Mouse (Mus musculus): Measurements from ENCODE around the gene Atp5s. TPM values are rescaled to one million over a fixed set of nuclear protein-coding genes. Genes with fewer than 3 reads are reported as not detected.
A peak's percentile ranks its signal among the peaks of the same experiment; 100 is the strongest.

The Atp5s gene
- polyA plus RNA-seq, 1 experiment, result 3.3 TPM

DNA sequence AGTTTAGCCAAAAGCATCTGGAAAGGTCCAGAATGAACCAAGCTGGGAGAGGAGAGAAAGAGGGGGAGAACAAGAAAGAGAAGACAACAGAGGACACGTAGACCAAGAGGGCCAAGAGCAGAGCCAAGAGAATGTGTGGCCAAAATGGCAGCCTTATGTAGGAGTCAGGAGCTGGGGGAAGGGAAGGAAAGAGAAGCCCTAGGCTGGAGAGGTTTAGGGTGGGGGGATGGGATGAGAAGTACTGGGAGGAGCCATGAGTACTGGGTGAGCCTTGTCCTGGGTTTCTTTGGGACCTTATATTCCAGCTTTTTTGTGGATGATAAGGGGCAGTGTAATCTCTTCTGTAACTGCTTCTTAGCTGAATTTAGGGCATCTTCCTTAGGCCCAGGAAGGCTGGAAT lies 4.5 kb downstream of the Atp5s start:
- Histone ChIP-seq H3K4me3 (replicated peaks) (no peak overlapping the region), H3K9me3 (no peaks in the 10 kb centered on the region), H3K4me1 (peaks cover 22% of the 10 kb centered on the region), H3K36me3 (replicated peaks; ENCODE audit: low read length) (peaks cover 10% of the 10 kb centered on the region), H3K27me3 (replicated peaks) (no peaks in the 10 kb centered on the region)
- TF ChIP-seq FLI1 (IDR thresholded peaks at IDR 0.05; ENCODE audit: low read length) (no peak), GATA1 (IDR thresholded peaks at IDR 0.05; ENCODE audit: borderline replicate concordance, low read length) (no peak)

DNA sequence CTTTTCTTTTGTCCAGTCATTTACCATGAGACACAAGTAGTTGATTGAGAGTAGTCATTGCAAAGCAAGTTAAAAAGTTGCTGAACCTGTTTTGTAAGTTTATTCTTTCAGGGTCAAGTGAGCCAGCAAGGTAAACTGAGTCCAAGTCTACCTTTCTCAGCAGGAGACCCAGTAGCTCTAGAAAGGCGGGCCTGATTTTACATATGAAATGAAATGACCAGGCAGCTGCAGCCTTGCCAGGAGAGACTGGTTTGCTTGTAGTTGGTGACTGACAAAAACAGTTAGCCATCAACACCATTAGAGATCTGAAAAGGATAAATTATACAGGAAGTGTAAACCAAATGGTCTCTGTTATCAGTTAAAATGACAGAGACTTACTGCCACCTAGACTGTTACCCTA lies 5.6 kb downstream of the Atp5s start:
- no peak for TF ChIP-seq GATA1 (IDR thresholded peaks at IDR 0.05; ENCODE audit: borderline replicate concordance, low read length)
- no peak for TF ChIP-seq FLI1 (IDR thresholded peaks at IDR 0.05; ENCODE audit: low read length)
- Histone ChIP-seq H3K27me3 (replicated peaks) (no peaks in the 10 kb centered on the region), H3K9me3 (no peaks in the 10 kb centered on the region), H3K4me3 (replicated peaks) (no peak overlapping the region), H3K36me3 (replicated peaks; ENCODE audit: low read length) (peaks cover 10% of the 10 kb centered on the region), H3K4me1 (peaks cover 18% of the 10 kb centered on the region; the same call in 1 of the 2 replicates)

DNA sequence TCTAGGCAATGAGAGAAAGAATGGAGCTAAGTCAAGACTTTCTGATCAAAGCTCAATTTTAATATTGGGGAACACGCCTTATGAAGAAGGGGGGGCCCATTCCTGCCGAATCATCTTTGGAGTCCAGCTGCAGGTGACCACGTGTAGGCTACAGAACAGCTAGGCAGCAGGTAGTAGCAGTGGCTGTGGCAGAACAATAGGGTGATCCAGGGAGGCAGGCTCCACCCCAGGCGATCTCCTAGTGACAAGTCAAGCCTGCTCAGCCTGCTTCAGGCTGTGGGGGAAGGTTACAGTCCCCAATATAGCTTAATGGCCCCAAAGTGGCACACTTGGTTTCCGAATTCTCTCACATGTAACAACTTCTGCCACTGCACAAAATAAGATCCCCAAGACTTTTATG lies 7.5 kb downstream of the Atp5s start:
- no peaks in the 10 kb centered on the region for H3K9me3 ChIP-seq
- peaks cover 4% of the 10 kb centered on the region for H3K36me3 ChIP-seq (replicated peaks; ENCODE audit: low read length)
- no peak overlapping the region for H3K4me3 ChIP-seq (replicated peaks)
- TF ChIP-seq GATA1 (IDR thresholded peaks at IDR 0.05; ENCODE audit: borderline replicate concordance, low read length), result no peak
- TF ChIP-seq FLI1 (IDR thresholded peaks at IDR 0.05; ENCODE audit: low read length), result no peak
- peaks cover 14% of the 10 kb centered on the region; the same call in 1 of the 2 replicates for H3K4me1 ChIP-seq
- H3K27me3 ChIP-seq (replicated peaks), result no peaks in the 10 kb centered on the region

DNA sequence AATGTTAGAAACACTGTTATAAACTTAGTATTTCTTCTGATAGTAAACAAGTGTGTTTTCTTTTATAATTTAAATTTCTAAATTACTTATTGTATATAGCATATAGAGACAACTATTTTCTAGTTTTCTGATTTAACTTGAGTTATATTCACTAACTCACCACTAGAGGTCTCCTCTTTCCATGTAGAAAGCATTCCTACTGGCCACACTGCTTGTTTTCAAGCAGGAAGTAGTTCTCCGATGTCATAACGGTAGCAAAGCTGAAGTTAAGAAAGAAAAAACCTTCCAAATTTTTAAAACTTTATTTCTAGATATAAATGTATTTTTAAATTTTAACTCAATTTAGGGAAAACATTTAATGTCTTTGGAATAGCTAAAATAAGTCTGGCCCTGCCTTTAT lies 8.8 kb downstream of the Atp5s start:
- H3K4me1 ChIP-seq, result peaks cover 14% of the 10 kb centered on the region; the same call in 1 of the 2 replicates
- H3K4me3 ChIP-seq (replicated peaks), result no peak overlapping the region
- no peaks in the 10 kb centered on the region for H3K9me3 ChIP-seq
- TF ChIP-seq GATA1 (IDR thresholded peaks at IDR 0.05; ENCODE audit: borderline replicate concordance, low read length) (no peak), FLI1 (IDR thresholded peaks at IDR 0.05; ENCODE audit: low read length) (no peak)
- H3K27me3 ChIP-seq (replicated peaks), result no peaks in the 10 kb centered on the region
- H3K36me3 ChIP-seq (replicated peaks; ENCODE audit: low read length), result no peaks in the 10 kb centered on the region

DNA sequence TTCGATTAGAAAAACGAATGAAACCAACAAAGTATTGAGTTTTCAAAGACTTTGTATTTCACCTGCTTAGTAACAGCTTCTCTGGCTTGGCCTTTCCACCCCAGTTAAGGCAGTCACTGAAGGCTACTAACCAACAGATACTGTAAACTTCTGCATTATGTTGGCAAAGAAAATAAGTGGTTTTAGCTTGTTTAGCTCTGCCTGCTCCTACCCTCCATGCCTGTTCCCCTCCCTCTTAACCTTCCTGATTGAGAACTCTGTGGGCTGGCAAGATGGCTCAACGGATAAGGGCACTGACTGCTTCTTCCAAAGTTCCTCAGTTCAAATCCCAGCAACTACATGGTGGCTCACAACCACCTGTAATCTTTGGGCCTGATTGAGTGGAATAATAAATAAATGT lies 9.2 kb downstream of the Atp5s start:
- Histone ChIP-seq H3K4me1 (peaks cover 14% of the 10 kb centered on the region; the same call in 1 of the 2 replicates), H3K36me3 (replicated peaks; ENCODE audit: low read length) (no peaks in the 10 kb centered on the region), H3K4me3 (replicated peaks) (peak overlapping the region; percentile 42), H3K9me3 (no peaks in the 10 kb centered on the region), H3K27me3 (replicated peaks) (no peaks in the 10 kb centered on the region)
- TF ChIP-seq FLI1 (IDR thresholded peaks at IDR 0.05; ENCODE audit: low read length) (no peak), GATA1 (IDR thresholded peaks at IDR 0.05; ENCODE audit: borderline replicate concordance, low read length) (no peak)

DNA sequence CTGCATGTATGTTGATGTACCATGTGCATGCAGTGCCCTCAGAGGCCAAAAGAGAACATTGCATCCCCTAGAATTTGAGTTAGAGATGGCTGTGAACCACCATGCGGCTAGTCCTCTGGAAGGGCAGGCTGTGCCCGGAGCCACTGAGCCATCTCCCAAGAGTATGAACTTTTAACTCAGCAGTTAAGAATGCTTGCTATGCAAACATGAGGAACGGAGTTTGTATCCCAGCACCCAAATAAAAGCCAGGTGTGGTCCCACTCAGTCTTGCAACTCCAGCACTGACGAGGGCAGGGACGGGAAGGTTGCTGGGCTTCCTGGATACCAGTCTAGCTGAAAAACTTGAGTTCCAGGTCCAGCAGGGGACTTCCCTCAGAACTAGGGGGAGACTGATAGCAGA lies 17.2 kb downstream of the Atp5s start:
- Histone ChIP-seq H3K27me3 (replicated peaks) (no peaks in the 10 kb centered on the region), H3K4me1 (peaks cover 10% of the 10 kb centered on the region), H3K9me3 (no peaks in the 10 kb centered on the region), H3K36me3 (replicated peaks; ENCODE audit: low read length) (peaks cover 16% of the 10 kb centered on the region), H3K4me3 (replicated peaks) (no peak overlapping the region)
- no peak for TF ChIP-seq GATA1 (IDR thresholded peaks at IDR 0.05; ENCODE audit: borderline replicate concordance, low read length)

DNA sequence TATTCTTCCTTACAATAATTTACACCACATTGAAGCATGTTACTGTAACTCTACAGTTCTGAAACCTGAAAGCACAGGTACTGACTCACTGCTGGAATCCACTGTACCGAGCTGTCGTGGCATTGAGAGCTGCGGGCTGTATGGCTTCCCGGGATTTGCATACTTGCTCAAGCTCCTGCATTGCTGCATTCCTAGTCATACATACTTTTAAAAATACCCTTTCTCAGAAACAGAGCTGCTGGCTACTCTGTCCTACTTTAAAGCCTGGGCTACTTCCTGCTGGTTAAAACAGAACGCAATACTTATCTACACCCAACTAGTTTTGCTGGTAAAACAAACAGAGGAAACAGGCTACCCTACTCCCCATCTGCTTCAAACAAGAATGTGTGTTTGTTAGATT lies 19.4 kb downstream of the Atp5s start:
- peaks cover 16% of the 10 kb centered on the region for H3K36me3 ChIP-seq (replicated peaks; ENCODE audit: low read length)
- TF ChIP-seq FLI1 (IDR thresholded peaks at IDR 0.05; ENCODE audit: low read length) (no peak), GATA1 (IDR thresholded peaks at IDR 0.05; ENCODE audit: borderline replicate concordance, low read length) (no peak)
- no peaks in the 10 kb centered on the region; the same call in 1 of the 2 replicates for H3K9me3 ChIP-seq
- peaks cover 10% of the 10 kb centered on the region for H3K4me1 ChIP-seq
- no peaks in the 10 kb centered on the region for H3K27me3 ChIP-seq (replicated peaks)
- peak overlapping the region; percentile 53 for H3K4me3 ChIP-seq (replicated peaks)

DNA sequence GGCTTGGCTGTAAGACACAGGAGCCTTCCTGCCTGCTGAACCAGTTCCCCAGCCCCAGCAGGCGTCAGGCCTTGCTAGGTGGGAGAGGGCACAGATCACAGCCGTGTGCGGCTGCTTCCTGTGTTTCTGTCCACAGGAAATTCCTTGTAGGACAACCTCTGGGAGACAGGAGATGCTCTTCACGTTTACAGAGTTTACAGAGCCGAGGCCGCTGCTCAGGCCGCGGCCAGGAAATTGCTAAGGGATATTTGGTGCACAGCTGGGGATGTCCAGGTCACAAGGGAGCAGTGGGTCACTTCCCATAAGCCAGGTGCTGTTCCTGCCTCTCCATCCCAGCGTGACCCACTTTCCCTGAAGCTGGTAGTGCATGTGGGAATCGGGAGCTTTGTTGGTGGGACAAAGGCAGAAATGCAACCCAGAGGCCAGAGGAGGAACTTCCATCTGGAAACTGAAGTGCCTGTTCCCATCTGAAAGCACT lies 27.2 kb downstream of the Atp5s start:
- Histone ChIP-seq H3K36me3 (replicated peaks; ENCODE audit: low read length) (no peaks in the 10 kb centered on the region), H3K4me3 (replicated peaks) (no peak overlapping the region)

DNA sequence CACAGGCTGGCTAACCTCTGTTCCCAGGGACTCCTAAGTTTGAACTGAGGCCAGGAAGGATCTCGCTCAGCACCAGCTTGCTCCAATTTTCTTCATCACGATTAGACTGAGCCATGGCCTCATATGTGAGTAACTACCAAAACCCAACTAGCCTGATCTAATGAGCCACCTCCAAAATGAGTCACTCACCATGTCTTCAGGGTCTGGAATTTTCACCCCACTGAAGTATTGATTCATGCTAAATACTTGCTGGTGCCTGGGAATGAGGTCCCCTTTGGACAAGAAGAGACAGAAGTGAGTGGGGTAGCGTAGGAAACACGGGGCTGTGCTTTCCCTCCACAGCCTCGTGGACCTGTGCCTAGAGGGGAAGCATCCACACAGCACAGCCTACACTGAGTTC lies 29.2 kb downstream of the Atp5s start:
- Histone ChIP-seq H3K4me3 (replicated peaks) (no peak overlapping the region), H3K27me3 (replicated peaks) (peaks cover 2% of the 10 kb centered on the region), H3K4me1 (peaks cover 30% of the 10 kb centered on the region), H3K36me3 (replicated peaks; ENCODE audit: low read length) (no peaks in the 10 kb centered on the region), H3K9me3 (no peaks in the 10 kb centered on the region; the same call in 1 of the 2 replicates)
- TF ChIP-seq FLI1 (IDR thresholded peaks at IDR 0.05; ENCODE audit: low read length) (no peak), GATA1 (IDR thresholded peaks at IDR 0.05; ENCODE audit: borderline replicate concordance, low read length) (no peak)

More for the DNA sequence above, 27.2 kb downstream of the Atp5s start:
- Histone ChIP-seq H3K9me3 (no peaks in the 10 kb centered on the region; the same call in 1 of the 2 replicates), H3K4me1 (peaks cover 16% of the 10 kb centered on the region), H3K27me3 (replicated peaks) (peaks cover 2% of the 10 kb centered on the region)
- TF ChIP-seq GATA1 (IDR thresholded peaks at IDR 0.05; ENCODE audit: borderline replicate concordance, low read length) (no peak), FLI1 (IDR thresholded peaks at IDR 0.05; ENCODE audit: low read length) (no peak)

DNA sequence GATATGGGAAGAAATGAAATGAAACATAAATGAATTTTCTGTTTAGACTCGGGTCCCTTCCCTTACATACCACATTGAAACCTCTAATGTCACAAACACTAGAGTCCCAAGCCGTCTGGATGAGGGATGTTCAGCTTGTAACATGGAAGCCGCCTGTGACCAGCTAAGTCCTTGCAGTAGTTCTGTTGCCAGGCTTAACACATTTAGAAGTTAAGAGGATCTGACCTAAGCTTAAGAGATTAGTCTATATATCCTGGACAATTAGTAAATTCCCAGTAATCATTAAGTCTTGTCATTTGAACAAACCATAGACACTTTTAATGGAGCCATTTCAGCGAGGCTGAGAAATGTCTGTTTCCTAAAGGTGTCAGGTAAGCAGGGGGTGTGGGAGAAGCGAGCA lies 31.3 kb downstream of the Atp5s start:
- no peaks in the 10 kb centered on the region for H3K36me3 ChIP-seq (replicated peaks; ENCODE audit: low read length)
- peaks cover 32% of the 10 kb centered on the region for H3K4me1 ChIP-seq
- no peaks in the 10 kb centered on the region for H3K9me3 ChIP-seq
- peaks cover 5% of the 10 kb centered on the region for H3K27me3 ChIP-seq (replicated peaks)
- TF ChIP-seq GATA1 (IDR thresholded peaks at IDR 0.05; ENCODE audit: borderline replicate concordance, low read length) (no peak), FLI1 (IDR thresholded peaks at IDR 0.05; ENCODE audit: low read length) (no peak)
- no peak overlapping the region for H3K4me3 ChIP-seq (replicated peaks)
